Mouse (Mus musculus): ENCODE data around the gene Mob3b.

The Mob3b gene

DNA sequence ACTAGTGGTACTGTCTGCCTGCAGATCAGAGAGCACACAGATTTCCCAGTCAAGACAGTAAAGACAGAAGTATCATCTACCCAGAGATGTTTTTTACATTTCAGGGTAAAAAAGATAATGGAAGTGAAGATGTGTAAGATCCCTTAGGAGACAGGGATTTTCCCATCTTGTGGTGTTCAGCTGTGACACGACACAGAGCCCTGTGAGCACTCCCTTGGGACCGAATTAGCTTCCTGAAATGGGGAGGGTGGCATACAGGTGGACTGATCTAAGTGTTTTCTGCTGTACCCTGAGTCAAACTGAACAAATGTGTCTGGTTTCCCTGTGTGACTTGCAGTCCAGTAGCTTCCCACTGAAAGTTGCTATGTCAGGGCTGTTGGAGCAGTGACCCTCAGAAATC lies 42.3 kb downstream of the Mob3b start:
- no peak for DNase-seq (ENCODE audit: low spot score)

- DNase-seq (ENCODE audit: low spot score) = no peak
Measured at GRCm38 (mm10) chr4:35113516-35114248, 43.6 kb downstream of the Mob3b start.

- no peak for DNase-seq (ENCODE audit: low spot score)
Measured at GRCm38 (mm10) chr4:35112452-35112851, 44.8 kb downstream of the Mob3b start.

DNA sequence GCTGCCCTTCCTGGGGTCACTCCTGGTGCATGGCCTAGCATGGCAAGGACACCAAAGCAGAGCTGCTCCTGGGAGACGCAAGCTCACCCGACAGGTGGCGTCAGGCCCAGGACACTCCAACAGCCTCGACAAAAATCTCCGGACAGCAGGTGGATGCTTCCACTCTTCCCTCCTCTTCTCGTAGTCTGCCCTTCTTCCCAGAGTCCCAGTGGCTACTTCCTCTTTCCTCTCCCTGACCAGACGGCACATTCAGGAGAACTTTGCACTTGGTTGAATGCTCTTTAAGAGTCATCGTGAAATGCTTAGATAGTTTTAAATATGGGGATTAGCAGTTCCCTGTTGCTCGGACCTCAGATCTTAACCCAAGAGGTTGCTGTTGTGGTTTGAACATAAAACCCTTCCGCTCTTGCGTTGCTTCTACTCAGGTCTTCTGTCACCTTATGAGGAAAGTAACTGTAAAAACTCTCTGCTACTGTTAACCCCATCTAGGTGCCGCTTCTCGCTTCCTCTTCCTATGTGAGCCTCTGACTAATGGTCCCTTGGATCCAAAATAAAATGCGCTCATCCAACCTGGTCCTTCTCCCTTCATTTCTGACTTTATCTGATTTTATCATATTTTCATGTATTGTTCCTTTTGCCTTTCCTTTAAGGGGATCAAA lies 52.0 kb downstream of the Mob3b start:
- DNase-seq (ENCODE audit: low spot score) = no peak

GRCm38 (mm10) chr4:35101201-35101600 lies 56.1 kb downstream of the Mob3b start:
- DNase-seq (ENCODE audit: low spot score) = no peak

- peak; percentile 85 for DNase-seq (ENCODE audit: low spot score)
Measured at GRCm38 (mm10) chr4:35099865-35100780, 57.2 kb downstream of the Mob3b start.

DNA sequence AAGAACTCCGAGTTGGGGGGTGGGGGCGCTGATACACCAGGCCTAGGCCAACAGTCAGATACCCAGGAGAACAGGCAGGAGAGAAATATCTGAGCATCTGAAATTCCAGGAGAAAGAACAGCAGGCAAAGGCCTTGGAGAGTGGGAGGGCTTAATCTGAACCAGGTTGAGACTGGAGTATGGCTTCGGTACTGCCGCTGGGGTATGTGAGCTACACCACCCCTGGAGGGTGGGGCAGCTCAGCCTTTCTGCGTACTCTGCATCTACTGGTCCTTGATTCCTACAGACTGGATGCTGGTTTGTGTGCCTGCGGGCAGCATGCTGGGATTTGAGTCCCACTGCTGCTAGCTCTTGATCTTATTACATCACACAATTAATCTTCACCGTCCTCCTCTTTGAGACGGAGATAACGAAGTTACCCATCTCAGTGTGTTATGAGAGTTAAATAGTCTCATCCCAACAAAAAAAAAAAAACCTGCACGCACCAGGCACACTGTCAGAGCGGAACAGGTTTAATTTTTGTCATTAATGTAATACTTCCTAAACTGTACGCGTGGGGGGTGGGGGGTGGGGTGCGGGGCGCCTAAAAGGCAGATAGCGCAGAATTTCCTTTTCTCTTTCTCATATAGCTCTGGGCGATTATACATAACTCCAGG lies 57.9 kb downstream of the Mob3b start:
- no peak for DNase-seq (ENCODE audit: low spot score)

- DNase-seq (ENCODE audit: low spot score) = no peak
Measured at GRCm38 (mm10) chr4:35098552-35098951, 58.7 kb downstream of the Mob3b start.

GRCm38 (mm10) chr4:35096226-35097175 lies 60.8 kb downstream of the Mob3b start:
- no peak for DNase-seq (ENCODE audit: low spot score)

- DNase-seq (ENCODE audit: low spot score) = no peak
Measured at GRCm38 (mm10) chr4:35092457-35092856, 64.8 kb downstream of the Mob3b start.

DNA sequence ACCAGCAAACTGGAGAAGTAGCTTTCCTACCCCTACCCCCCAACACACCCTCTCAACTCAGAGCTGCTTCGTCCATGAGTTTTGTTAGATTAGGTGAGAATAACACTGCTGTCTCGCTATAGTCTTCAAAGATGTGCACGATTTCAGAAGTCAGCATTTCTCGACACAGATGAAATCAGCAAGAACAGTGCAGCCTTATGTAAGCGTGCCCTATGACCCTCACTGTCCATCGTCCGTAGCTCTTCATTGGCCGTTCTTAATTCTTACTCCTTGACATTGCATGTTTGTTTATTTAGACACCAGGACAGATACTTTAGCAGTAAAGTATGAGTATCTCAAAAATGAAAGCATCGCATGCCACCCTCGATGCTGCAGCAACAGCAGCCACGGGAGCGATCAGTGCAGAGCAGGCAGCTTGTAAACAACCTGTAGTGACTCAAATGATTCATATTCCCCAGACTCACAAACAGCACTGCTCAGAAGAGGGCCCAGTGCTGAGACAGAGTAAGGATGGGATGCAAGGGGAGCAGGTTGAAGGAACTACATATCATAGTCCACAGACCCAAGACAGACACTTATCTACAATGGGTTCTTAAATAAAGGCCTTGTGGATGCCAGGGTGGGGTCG lies 66.0 kb downstream of the Mob3b start:
- no peak for DNase-seq (ENCODE audit: low spot score)

DNA sequence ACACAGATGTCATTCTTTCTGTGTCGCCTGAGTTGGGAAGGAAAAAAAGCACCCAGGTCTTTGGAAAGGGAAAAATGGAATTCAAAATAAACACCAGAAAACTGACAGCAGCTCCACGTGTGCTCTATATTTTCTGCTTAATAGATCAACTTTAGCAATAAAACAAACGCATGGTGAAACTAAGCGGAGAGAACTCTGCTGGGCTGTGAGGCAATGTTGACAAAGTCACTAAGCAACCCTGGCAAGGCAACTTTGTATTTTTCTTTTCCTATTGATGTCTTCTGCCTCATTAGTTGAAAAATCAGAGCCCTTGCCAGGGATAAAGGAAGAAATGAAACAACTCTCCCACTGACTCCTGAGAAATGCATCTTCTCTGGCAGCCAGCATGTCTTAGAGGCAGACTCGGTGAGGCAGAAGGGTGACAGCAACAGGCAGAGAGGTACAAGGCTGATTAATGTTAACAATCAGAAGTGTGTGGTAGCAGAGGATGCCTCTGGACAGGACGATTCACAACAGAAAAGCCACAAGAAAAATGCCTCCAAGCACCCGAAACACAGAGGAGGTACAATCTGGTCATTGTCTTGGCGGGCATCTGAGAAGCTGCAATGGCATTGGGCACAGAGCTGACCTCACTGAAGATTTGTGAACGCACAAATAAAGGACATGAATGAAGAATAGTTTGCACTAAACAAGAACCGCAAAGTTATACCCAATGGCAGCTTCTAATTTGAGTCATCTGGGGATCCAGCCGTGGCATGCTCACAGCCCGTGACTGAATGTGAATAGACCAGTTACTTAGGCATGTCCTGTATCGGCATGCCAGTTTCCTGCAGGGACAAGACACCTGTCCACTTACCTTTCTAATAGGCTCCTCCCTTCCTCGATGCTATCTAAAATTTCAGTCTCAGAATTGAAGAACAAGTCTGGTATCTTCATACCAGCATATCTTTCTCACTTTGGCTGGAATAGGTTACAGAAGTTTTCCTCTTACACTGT lies 67.7 kb downstream of the Mob3b start:
- DNase-seq (ENCODE audit: low spot score) = no peak

- no peak for DNase-seq (ENCODE audit: low spot score)
Measured at GRCm38 (mm10) chr4:35086067-35086700, 71.1 kb downstream of the Mob3b start.

- no peak for DNase-seq (ENCODE audit: low spot score)
Measured at GRCm38 (mm10) chr4:35084060-35084459, 73.2 kb downstream of the Mob3b start.

- no peak for DNase-seq (ENCODE audit: low spot score)
Measured at GRCm38 (mm10) chr4:35082476-35083114, 74.7 kb downstream of the Mob3b start.

- DNase-seq (ENCODE audit: low spot score) = no peak
Measured at GRCm38 (mm10) chr4:35080285-35080684, 77.0 kb downstream of the Mob3b start.

- no peak for DNase-seq (ENCODE audit: low spot score)
Measured at GRCm38 (mm10) chr4:35068739-35069138, 88.5 kb downstream of the Mob3b start.

GRCm38 (mm10) chr4:35066163-35066562 lies 91.1 kb downstream of the Mob3b start:
- DNase-seq (ENCODE audit: low spot score) = no peak
